Mouse (Mus musculus): ENCODE measurements at regions not wholly inside any gene's neighbourhood (a gene's known extent, or its start where the extent isn't known, plus 50 kb on each side); places are given as distances from the start of the nearest gene placed in this dataset.

DNA sequence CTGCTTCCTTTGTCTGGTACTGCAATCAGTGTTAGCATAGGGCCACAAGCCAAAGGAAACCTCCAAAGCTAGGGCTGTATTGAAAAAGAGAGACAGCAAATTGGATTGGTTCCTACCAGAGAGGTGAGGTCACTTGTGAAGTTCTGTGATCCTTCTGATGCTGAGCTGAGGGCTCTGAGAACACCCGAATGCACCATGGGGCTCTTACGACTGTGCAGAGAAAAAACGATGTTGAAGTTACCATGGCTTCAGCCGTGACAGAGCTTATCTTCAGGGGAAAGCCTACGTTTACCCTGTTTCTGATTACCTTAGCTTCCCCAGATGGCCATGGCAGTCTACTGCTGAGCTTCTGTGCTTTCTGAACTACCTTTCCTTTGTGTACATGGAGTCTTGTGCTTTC, 53.9 kb upstream of the Fmo9 start:
- DNase-seq, result no peak

DNA sequence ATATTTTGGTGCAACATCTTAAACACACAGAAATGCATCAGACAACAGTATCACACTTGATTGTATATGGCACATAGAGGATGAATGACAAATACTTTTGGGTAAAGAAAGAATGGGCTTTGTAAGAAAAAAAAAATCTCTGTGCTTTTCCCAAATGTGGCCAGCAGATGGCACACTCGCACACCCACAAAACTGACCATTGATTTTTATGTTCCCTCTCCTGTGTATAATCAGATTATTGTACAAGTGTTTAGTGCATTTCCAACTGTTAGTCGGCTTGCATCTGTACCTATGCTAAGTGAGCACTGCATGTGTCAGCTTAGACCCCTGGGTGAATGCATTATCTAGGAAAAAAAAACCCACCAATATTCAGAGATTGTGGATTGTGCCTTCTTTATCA, 56.4 kb upstream of the Fmo9 start:
- DNase-seq, result no peak

DNA sequence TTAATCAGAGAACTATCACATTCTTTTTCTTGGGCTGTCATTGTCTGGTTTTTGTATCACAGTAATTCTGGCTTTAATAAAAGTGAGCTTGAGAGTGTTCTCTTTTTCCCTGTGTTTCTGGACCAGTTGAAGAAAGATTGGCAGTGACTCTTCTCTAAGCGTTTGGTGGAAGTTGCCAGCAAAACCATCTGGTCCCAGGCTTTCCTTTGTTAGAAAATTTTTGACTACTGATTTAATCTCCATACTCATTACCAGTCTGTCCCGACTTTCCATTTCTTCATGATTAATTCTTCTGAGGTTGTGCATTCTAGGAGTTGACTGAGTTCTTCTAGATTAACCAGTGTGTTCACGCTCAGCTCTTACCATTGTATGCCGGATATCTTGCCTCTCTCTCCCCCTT, 68.6 kb upstream of the Fmo9 start:
- no peak for DNase-seq

DNA sequence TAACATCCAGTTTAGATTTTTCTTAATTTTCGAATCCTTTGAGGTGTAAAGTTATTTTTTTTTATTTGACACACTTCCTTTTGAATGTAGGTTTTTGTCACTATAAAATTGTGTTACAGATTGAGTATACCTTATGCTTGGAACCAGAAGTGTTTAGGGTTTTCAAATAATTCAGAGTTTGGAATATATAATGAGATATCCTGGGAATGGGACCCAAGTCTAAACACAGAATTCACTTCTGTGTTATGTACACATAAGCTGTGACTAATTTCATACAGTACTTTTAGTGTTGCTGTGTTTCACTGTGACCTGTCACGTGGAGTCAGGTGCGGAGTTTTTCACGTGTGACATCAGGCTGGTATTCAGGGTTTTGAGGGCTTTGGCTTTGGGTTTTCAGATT, 69.1 kb upstream of the Fmo9 start:
- no peak for DNase-seq

DNA sequence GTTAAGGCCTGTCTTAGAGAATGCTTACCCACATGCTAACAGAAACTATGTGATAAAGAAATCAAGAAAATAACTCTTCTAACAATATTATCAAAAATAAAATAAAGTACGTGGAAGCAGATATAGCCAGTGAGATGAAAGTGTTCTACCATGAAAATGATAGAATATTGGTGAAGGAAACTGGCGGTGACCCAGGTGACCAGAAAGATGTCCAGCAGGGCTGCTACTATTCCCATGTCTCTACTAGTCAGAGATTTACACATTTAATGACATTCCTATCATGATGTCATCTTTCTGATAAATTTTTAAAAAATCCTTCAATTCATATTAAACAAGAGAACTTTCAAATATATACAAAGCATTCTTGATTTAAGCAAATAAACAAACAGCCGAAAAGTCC, 69.8 kb upstream of the Fmo9 start:
- no peak for DNase-seq

DNA sequence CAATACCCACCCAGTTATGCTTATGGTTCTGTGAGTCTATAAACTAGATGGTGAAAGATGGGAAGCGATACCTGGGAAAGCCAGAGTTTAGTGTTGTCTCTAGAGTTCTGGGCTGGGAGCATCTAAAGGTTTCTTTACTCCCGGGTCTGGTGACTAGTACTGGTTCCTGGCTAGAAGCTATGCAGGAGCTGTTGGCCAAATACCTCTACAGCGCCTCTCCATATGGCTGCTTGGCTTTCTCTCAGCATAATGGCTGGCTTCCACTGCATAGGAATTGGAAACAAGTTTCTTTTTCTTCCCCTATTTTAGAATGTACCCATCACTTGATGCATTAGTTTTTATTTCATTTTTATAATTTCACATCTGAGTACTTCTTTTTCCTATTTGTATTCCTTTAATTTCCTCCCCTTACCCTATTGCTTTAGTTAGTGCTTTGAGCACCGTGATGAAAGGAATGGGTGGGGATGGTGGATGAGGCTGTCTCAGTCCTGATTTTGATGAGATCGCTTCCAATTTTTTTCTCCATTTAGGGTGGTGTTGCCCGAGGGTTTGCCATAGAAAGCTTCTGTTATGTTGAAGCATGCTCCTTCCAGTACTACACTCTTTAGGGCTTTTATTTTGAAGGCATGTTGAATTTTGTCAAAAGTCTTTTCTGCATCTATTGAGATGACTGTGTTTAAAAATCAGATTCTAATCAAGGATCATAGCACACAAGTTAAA, 71.5 kb upstream of the Fmo9 start:
- no peak for DNase-seq

DNA sequence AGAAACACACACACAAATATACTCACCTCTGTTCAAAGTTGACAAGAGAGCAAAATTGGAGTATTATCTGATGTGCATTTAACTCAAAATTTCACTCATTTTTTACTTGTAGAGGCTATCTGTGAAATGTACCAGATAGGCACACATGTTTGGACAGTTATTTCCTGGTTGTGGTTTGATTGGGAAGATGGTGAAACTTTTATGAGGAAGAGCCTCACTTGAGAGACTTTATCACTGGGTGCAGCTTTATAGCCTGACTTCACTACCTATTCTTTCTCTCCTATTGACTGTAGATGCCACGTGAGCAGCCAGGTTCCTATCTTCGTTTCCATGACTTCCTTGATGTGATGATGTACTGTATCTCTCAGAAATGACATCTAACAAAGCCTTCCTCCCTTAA, 77.3 kb upstream of the Fmo9 start:
- DNase-seq, result no peak

DNA sequence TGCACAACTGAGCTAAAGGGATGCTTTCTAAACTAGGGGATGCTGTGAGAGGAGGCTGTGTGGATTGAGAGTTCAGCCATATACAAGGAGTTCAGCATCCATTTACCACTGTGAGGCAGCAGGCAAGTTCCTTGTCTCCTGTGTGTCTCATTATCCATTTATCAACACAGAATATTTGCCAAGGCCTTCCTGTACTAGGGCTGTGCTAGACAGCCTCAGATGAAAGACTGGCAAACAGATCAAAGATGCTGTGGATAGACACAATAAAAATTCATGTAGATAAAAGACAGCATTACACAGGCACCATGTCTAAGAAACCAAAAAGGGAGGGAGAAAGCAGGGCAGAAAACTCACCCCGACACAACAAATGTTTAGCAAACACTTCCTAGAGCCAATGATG, 91.5 kb upstream of the Fmo9 start:
- DNase-seq, result no peak

DNA sequence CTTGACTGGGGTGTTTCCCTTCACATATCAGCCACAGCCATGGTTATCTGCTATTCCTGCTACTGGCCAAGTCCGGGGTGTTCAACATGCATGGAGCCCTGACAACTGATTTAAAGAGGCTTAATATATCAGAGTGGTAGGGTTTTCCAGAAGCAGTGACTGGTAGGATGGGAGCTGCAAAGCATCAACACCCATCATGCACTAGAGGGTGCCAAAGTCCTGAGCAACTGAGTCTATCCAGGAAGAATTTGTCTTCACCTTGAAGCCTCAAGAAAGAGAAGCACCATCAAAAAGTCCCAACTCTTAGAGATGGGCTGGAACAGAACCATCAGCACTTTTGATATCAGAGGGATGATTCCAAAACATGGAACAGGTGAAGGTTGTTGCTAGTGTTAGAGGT, 100.5 kb upstream of the Fmo9 start:
- DNase-seq, result peak; percentile 36

DNA sequence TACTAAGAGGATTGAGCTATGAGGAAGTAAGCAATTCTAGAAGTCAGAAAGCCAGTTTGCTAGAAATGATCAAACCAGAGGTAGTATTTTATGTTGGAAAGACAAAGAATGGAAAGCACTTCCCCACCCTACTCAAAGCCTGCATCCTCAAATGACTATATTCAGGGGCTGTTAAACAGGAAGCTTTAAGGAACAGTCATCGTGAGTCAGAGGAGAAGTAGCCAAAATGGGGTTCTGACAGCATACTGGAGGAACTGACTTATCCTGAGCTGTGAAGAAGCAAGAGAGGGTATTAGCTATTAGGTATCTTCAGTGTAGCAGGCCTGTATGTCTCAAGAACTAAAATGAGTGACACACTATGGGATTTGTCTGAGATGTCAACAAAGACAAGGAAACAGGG, 106.3 kb upstream of the Fmo9 start:
- DNase-seq, result no peak

DNA sequence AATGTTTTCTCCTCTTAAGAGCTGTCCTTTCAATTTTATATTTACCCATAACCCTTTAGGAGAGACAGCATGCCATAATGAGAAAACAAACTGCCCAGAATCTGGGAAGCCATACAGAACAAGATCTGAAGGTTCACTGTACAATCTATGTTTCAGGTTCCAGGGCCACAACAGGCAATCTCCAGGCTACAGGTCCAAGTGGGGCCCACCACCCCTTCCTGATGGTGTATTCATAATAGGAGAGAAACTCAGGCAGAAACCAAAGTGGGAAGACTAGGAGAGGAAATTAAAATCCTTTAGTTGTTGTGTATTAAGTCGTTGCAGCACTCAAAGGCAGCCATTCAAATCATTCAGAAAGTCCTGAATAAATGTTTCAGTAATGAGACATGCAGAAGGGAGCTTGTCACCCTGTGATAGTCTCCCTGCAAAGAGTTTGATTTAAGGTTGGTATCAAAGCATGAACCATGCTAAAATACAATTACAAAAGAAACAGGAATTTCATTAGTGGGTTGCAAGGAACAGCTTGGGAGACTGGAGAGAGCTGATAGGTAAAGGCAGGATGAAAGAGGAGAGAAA, 107.3 kb upstream of the Fmo9 start:
- no peak for DNase-seq

DNA sequence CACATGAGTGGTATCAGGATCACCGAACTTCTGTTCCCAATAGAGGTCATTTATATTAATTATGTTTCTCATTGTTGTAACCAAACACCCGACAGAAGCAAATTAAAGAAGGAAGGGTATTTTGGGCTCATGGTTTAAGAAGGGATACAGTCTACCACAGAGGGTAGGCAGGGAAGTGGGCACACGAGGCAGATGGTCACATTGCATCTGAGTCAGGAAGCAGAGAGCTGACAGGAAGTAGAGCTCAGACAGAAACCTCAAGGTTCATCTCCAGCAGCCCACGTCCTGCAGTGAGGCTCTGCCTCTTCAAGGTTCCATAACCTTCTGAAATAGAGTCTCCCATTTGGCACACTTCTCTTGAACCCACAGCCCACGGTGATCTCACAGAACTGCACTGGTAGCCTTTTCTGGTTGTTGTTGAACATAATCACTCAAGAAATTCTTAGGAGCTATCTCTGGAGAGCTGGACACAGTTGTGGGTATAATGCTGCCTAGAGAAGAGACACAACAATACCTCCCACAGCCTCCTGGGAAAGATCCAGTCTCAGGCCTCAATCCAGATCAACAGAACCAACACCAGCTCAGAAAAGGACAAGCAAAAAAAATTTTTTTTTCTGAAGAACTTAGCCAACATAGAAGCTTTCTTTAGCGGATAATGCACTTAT, 111.5 kb upstream of the Fmo9 start:
- no peak for DNase-seq

DNA sequence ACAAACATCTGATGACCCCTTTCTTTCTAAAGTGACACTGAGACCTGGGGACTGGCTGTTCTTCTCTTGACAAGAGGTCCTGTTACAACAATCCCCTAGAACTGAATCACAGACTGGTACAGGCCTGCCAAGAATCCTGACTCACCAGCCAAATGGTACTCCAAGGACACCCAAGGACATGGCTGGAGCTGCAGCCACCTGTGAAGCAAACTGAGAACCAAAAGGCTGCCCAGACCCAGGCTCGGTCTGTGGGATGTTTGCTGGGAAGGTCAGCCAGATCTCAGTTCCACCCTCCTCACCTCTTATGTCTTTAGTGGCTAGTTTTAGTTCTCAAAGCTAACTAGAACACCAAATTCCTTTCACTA, 112.1 kb upstream of the Fmo9 start:
- no peak for DNase-seq

DNA sequence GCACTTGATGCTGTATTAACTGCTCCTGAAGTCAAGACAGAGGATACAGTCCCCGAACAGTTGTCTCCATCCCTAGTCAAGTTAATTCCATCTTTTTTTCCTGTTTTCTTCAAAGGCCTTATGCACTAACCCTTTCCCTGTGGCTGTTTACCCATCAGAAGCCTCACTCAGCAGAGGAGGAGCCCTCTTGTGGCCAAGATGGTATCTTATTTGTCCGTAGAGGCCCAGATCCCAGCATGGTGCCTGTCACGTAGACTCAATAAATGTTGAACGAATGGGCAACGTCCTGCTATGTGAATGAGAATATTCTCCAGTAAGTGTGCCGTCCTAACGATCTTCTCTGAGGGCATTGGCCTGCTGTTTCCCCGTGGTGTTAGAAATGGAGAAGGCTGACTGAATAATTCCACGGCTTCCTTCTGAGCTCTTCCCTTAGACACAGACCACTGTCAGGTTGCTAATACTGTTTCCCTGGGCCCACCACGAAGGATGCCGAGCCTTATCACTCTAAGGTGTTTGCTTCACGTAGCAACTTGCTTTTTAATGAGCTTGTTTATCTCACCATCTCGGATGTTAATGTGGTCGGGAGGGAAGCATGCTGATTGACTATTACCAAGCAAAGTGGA, 113.1 kb upstream of the Fmo9 start:
- peak; percentile 18 for DNase-seq

DNA sequence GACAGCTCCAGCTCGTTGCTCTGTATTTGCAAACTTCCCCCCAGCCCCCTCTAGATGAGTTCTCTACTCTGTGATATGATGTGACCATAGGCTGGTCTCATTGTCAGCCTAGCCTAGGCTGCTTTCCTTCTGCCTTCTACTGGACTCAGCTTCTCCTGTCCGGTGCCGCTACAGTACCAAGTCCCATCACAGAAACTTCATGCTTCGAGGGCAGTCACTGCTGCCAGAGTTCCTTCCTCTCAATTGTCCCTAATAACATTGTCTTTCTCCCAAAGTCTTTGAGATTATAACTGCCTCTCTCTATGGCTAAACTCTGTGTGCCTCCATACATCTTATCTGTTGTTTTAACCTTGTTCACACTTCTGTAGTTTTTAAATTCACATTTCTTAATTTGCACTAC, 114.0 kb upstream of the Fmo9 start:
- no peak for DNase-seq

DNA sequence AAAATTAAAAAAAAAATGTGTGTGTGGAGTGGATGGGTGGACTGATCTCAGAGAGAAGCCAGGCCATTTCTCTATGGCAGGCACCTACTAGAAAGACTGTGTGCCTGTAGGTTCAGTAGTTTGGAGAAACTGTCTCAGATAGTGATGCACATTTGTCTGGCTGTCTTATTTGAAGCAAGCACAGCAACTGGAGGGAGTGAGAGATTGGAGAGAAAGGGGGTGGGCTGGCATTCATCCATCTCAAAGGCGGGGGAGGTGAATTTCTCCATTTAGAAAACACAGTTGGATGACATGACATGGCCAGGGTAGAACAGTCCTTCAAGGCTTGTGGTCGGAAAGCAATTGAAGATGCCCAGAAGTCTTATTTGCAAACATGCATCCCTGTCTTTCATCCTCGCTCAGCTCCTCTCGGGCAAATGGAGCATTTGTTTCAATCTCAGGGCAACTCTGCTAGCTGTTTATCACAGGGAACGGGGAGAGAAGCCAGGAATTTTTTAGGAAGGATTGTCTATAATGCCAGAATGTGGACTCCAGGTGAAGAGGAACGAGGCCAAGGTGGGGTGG, 114.8 kb upstream of the Fmo9 start:
- peak; percentile 54 for DNase-seq

DNA sequence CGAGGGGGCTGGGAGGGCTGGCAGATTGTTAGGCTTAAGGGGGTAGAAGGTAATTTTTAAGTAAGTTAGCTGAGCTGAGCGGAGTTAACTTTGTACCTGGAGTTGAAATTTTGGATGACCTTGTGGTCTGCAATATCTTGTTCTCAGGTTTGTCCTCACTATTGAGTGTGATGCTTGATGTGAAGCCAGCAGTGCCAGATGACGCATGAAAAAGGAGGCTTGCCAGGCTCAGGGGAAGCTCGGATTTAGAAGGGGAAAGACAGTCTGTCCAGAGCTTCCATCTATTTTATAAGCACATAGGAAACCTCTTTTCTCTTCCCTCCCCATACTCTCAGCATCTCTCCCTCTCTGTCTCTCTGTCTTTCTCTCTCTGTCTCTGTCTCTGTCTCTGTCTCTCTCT, 115.3 kb upstream of the Fmo9 start:
- peak; percentile 21 for DNase-seq

DNA sequence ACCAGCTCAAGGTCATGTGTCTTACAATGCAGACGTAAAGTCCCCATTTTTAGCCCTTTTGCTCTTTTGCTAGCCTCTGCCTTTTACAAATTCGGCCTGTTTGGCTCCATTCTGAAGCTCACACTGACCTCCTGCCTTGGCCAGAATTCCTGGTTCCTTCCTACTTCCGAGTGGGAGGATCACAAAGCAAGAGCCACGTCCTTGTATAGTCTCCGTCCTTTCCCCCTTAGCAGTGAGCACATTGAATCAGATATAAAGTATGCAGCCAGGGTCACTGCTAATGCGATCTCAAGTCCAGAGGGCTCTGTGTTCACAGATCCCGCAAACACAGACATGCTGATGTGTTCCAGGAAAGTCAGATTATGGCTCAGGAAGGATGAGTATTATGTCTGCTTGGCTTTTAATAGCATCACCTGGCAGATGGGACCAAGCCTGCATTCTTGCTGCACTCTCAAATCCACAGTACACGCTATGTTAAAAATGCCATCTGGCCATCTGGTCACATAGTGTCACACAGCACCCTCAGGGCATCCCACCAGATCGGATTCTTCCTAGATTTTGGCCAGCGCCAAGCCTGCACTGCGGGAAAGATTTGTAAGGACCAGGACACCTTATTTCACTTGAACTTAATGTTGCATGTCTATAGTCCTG, 119.4 kb upstream of the Fmo9 start:
- no peak for DNase-seq

DNA sequence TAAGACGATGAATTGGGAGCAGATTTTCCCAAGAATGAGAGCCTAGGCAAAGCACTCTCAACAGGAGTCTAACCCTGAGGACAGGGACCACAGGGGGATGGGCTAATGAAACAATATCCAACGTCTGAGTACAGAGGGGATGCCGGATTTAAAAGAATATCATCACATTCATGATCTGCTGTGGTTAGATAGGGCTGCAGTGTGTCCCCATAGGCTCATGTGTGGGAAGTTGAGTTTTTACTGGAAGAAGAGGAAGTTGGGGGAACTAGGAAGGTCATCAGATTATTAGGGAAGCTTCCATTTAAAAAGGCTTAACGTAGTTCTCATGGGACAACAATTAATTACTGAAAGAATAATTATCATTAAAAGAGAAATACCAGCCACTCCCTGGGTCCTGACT, 120.3 kb upstream of the Fmo9 start:
- no peak for DNase-seq

DNA sequence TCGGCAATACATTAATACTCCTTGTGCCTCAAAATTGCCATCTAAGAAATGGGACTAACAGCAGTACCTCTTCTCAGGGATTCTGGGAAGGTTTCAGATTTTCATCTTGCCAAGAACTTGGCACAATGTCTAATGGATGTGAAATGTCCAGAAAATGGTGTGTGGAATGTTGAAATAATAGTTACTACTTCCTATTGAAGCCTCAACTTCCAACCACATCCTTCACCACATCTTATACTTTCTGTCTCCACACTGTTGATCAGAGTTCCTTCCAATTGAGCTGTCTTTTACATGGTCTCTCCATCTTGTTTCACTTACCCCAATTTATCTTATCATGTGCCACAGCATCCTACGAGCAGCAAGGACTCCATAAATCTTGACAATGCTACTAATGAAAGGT, 122.3 kb upstream of the Fmo9 start:
- no peak for DNase-seq

DNA sequence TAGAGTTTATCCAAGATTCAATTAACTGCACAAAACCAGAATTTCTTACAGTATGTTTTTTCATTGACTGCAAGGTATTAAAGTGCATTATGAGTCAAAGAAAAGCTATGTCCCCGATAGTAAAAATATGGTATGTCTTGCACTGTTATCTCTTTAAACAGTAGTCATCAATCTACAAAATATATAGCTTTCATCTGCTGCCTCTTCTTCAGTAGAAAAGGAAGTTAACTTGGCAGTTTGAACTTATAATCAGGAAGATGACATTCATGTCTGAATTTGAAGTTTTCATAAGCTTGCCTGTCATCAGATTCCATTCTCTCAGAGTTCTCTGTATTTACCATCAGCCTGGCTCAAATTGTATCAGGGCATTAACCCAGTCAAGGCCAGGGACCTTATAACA, 122.7 kb upstream of the Fmo9 start:
- DNase-seq, result no peak

DNA sequence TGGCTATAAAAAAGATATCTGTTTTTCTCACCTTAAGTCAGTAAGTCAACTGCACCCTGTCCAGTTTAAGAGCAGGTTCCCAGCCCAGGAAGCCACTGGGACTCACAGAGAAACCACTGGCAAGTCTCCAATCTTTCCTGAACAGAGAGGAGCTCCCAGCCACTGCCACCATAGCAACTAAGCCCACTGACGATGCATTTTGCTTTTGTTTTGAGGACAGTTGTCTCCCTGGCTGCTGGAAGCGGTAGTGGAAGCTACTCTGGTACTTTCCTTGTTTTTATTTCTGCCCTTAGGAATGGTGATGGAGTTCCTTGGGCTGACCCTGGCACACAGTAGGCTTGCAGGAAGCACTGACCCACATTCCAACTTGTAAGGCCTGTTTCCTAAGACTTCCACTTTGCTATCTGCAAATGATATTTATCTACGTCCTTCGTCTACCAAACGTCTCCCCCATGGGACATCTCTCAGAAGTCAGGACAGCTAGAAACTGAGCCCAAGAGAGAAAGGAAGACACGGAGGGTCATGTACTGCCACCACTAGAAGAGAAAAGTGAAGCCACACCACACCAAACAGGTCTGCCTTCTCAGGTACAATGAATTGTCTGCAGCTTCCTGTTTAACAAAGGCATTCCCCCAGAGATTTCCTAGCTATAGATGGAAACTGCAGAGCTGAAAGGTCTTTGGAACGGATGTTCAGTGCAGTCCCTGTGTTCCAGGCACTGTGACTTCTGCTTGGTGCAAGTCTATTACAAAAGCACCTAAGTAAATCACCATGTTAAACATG, 125.7 kb upstream of the Fmo9 start:
- DNase-seq, result no peak

Data from right cerebral cortex, postnatal 14 days (tissue).